Mouse (Mus musculus) neutrophil, adult 5-6 weeks (primary cell): ENCODE results near the gene Sugct. TPM values are rescaled to one million over a fixed set of nuclear protein-coding genes. Genes with fewer than 3 reads are reported as not detected.
"Not testable (repeated sequence)": the region's sequence is repeated elsewhere in the genome, so short reads cannot be mapped to it uniquely, and the experiment has no call there.

Source experiments
- ATAC-seq: fragments of 151-379, 151-347 bp; 2 replicates; pipeline ENCODE4 v1.8.0; 2017; ENCODE audit warnings: mild to moderate bottlenecking, moderate TSS enrichment; ENCODE audit not compliant: insufficient number of reproducible peaks, poor library complexity, low FRiP score, severe bottlenecking; ENCODE audit errors: extremely low read depth
- total RNA-seq: library from RNA; stranded (forward); fragments of 200-1000 nt; gene quantifications from 2 replicates; pipeline ENCODE4 v1.2.3, GENCODE M21; 2017

Gene Sugct
- total RNA-seq, 1 experiment from 2014 or later: 0.35 TPM

DNA sequence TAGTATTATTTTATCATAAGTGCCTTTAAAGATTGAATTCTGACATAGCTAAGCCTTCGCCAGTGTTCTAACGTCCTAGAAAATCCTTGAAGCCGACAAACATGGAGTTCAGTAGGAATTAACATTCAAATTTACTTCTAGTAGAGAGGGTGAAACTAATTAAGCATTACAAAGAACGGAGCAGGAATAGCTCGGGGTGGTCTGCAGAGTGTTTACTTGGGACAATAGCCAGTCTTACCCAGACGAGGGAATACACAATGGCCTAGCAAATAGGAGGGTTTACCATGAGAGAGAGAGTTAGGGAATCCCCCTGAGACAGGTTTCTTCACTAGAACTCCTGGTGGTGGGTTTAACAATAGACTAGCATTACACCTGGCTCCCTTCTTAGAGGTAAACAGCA is 865.1 kb downstream of the Sugct start:
- not testable (repeated sequence) for ATAC-seq

DNA sequence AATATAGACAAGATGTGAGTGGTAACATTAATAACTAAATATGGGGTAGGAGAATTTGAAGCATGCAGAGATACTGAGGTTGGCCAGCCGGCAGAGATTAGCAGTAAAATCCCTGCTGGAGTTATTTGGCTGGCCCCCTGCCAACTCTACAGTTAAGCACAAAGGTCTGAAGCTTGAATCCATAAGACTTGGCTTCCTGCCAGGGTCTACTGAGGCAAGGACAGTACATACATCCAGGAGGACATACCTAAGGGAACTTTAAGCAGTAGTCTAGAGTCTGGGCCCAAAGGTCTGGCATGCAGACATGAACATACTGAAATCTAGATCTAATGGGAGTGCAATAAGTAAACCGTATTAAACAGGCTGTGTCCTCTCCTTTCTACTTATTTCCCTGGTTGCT is 865.8 kb downstream of the Sugct start:
- ATAC-seq: no peak

DNA sequence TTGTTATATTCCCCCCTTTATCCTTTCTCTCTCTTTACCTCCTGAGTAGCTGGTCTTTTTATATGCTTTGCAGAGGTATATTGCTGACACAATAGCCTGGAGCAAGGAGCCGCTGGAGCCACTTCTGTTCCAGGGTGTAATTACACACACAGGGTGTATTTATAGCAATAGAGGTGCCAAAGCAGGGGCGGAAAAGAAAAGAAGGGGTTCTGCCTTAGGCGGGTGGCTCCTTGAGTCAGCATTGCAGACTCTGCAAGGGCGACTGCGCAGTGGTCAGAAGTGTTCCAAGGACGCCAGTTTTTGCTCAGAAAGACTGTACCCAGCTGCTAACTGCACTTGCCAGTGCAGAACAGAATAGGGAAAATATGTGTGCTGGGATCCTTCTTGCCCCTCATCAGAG is 869.7 kb downstream of the Sugct start:
- no peak for ATAC-seq

DNA sequence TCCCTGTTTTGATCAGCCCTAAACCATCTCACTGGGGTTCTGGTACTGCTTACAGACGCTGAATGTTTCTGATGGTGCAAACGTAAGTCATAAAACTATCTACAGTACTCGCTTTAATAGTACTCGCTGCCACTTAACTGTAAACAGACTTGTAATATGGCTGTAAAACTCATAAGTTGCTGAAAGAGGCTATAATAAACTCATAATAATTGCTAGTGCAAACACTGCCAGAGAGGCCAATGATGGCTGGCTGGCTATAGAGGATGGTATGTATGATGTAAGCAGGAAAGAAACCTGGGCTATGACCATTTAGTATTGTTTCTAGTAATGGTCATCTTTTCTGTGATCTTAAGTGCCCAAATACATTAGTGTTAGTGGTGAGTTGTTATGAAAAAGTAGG is 873.6 kb downstream of the Sugct start:
- no peak for ATAC-seq

DNA sequence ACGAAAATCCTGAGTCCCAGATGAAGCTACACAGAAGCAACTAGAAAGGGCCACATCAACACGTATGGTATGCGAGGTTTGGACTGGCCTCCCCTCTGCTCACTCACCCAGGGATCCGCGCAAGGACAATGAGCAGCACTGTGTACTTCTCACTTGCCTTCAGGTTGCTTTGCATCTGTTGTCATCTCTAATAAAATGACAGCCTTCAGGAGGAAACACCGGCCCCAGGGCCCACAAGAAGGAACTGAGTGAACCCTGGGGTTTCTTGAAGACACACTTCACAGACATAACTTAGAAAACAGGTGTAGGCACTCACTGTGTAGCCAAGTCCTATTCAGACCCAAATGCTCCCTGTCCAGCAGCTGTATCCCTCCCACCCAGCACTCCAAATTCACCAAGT is 877.9 kb downstream of the Sugct start:
- ATAC-seq: no peak

DNA sequence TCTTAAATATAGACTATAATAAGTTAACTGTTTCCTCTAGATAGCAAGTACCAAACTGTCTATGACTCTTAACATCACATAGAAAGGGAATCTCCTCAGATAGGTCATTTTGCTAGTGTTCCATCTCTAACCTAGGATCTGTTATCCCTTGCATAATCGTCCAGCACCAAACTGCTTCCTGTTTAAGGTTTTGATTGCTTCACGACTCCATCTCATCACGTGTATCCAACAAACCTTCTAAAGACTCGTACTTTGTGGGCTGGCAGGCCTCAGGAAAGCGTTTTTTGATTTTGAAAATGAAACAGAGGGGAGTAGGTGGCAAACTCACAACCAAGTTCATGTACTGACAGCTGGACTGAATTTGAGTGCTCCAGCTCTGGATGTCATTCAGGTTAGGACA is 878.6 kb downstream of the Sugct start:
- ATAC-seq: no peak

DNA sequence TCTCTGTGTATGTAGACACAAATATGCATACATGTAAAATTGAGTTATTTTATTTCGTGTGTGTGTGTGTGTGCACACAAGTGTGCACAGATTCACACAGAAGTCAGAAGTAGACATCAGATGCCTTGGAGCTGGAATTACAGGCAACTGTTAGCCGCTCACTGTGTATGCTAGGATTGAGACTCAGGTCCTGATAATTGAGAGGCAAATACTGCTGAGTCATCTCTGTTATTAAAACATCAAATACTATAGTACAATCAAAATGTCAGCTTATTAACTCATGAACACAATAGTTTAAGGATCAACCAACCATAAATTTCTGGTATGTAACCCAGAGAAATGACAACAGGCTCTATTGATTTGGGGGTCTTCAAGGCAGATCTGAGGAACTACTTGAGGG is 883.1 kb downstream of the Sugct start:
- ATAC-seq: no peak

Other genes starting within 250 kb of the Sugct start
- 22.7 and 23.8 TPM in 2 replicates for gene Mplkip, start 361 bp downstream of the Sugct start, total RNA-seq
- gene Cdk13, start 109.5 kb upstream of the Sugct start, total RNA-seq: 195 and 196 TPM in 2 replicates
- 37.8 and 38.3 TPM in 2 replicates for gene Rala, start 248.7 kb upstream of the Sugct start, total RNA-seq